Mouse (Mus musculus): Measurements from ENCODE around the gene Cib4. TPM values are rescaled to one million over a fixed set of nuclear protein-coding genes. Genes with fewer than 3 reads are reported as not detected.

Cib4 gene
- polyA plus RNA-seq, 1 experiment from 2014 or later = not detected

GRCm38 (mm10) chr5:30590231-30590630 lies 44.6 kb upstream of the Cib4 start:
- Histone ChIP-seq H3K27me3 (ENCODE audit: control insufficient read depth, insufficient read depth, low read length) (peaks cover 12% of the 10 kb centered on the region; the same call in 1 of the 2 replicates), H3K4me1 (ENCODE audit: control insufficient read depth in 2 of 2, insufficient read depth in 2 of 2, low read length in 2 of 2) (peaks cover 62 to 67% of the 10 kb centered on the region in 2 experiments), H3K4me3 (ENCODE audit: control insufficient read depth in 1 of 2, insufficient read depth in 1 of 2, low read depth in 1 of 2, low read length in 2 of 2) (peak overlapping the region in 1 of 2 experiments; percentile 3; a peak in 1 of 4 replicates), H3K9me3 (ENCODE audit: control insufficient read depth, low read length) (no peaks in the 10 kb centered on the region), H3K9ac (ENCODE audit: low read length) (no peak overlapping the region; the same call in 1 of the 2 replicates), H3K27ac (replicated peaks in 1 of 2; ENCODE audit: control insufficient read depth in 1 of 2, insufficient read depth in 1 of 2, low read depth in 2 of 2, low read length in 2 of 2) (0 out of 4 replicates have a peak overlapping the region, but pooled peaks of 1 of the 2 experiments have one; percentile 3), H3K4me2 (ENCODE audit: low read length) (peak overlapping the region; percentile 92), H3K36me3 (ENCODE audit: control insufficient read depth, insufficient read depth, low read length) (no peaks in the 10 kb centered on the region)
- 87% methylated on average over 5 of the region's 5 CpGs for WGBS
- ATAC-seq (ENCODE audit: insufficient number of reproducible peaks, insufficient read depth, low FRiP score, low read depth) = no peak

GRCm38 (mm10) chr5:30589546-30589945 lies 43.9 kb upstream of the Cib4 start:
- Histone ChIP-seq H3K27ac (replicated peaks in 1 of 2; ENCODE audit: control insufficient read depth in 1 of 2, insufficient read depth in 1 of 2, low read depth in 2 of 2, low read length in 2 of 2) (peak overlapping the region in 1 of 2 experiments; percentile 70; a peak in 1 of 4 replicates), H3K4me2 (ENCODE audit: low read length) (peak overlapping the region; percentile 92), H3K4me1 (ENCODE audit: control insufficient read depth in 2 of 2, insufficient read depth in 2 of 2, low read length in 2 of 2) (peaks cover 55 to 61% of the 10 kb centered on the region in 2 experiments)

GRCm38 (mm10) chr5:30589069-30589468 lies 43.4 kb upstream of the Cib4 start:
- Histone ChIP-seq H3K27ac (replicated peaks in 1 of 2; ENCODE audit: control insufficient read depth in 1 of 2, insufficient read depth in 1 of 2, low read depth in 2 of 2, low read length in 2 of 2) (peak overlapping the region; percentile 46 to 70), H3K9me3 (ENCODE audit: control insufficient read depth, low read length) (no peaks in the 10 kb centered on the region), H3K4me1 (ENCODE audit: control insufficient read depth in 2 of 2, insufficient read depth in 2 of 2, low read length in 2 of 2) (peaks cover 50 to 56% of the 10 kb centered on the region in 2 experiments), H3K36me3 (ENCODE audit: control insufficient read depth, insufficient read depth, low read length) (no peaks in the 10 kb centered on the region), H3K9ac (ENCODE audit: low read length) (peak overlapping the region; percentile 83), H3K4me2 (ENCODE audit: low read length) (peak overlapping the region; percentile 92), H3K4me3 (ENCODE audit: control insufficient read depth in 1 of 2, insufficient read depth in 1 of 2, low read depth in 1 of 2, low read length in 2 of 2) (peak overlapping the region; percentile 56 to 72), H3K27me3 (ENCODE audit: control insufficient read depth, insufficient read depth, low read length) (peaks cover 12% of the 10 kb centered on the region; the same call in 1 of the 2 replicates)
- no peak for ATAC-seq (ENCODE audit: insufficient number of reproducible peaks, insufficient read depth, low FRiP score, low read depth)
- 40% methylated on average over 4 of the region's 4 CpGs for WGBS

More at GRCm38 (mm10) chr5:30589546-30589945, 43.9 kb upstream of the Cib4 start:
- no peak for ATAC-seq (ENCODE audit: insufficient number of reproducible peaks, insufficient read depth, low FRiP score, low read depth)
- H3K4me3 ChIP-seq (ENCODE audit: control insufficient read depth in 1 of 2, insufficient read depth in 1 of 2, low read depth in 1 of 2, low read length in 2 of 2) = peak overlapping the region; percentile 56 to 72
- no peaks in the 10 kb centered on the region for H3K36me3 ChIP-seq (ENCODE audit: control insufficient read depth, insufficient read depth, low read length)
- peaks cover 12% of the 10 kb centered on the region; the same call in 1 of the 2 replicates for H3K27me3 ChIP-seq (ENCODE audit: control insufficient read depth, insufficient read depth, low read length)
- peak overlapping the region; percentile 83 for H3K9ac ChIP-seq (ENCODE audit: low read length)
- 61% methylated on average over 3 of the region's 3 CpGs for WGBS
- H3K9me3 ChIP-seq (ENCODE audit: control insufficient read depth, low read length) = no peaks in the 10 kb centered on the region

- Histone ChIP-seq H3K9ac (ENCODE audit: low read length) (peak overlapping the region; percentile 83), H3K27me3 (ENCODE audit: control insufficient read depth, insufficient read depth, low read length) (peaks cover 12% of the 10 kb centered on the region; the same call in 1 of the 2 replicates), H3K4me3 (ENCODE audit: control insufficient read depth in 1 of 2, insufficient read depth in 1 of 2, low read depth in 1 of 2, low read length in 2 of 2) (peak overlapping the region; percentile 56 to 72), H3K27ac (replicated peaks in 1 of 2; ENCODE audit: control insufficient read depth in 1 of 2, insufficient read depth in 1 of 2, low read depth in 2 of 2, low read length in 2 of 2) (peak overlapping the region; percentile 70 to 77), H3K9me3 (ENCODE audit: control insufficient read depth, low read length) (no peaks in the 10 kb centered on the region), H3K4me2 (ENCODE audit: low read length) (peak overlapping the region; percentile 92), H3K4me1 (ENCODE audit: control insufficient read depth in 2 of 2, insufficient read depth in 2 of 2, low read length in 2 of 2) (peaks cover 44 to 51% of the 10 kb centered on the region in 2 experiments), H3K36me3 (ENCODE audit: control insufficient read depth, insufficient read depth, low read length) (no peaks in the 10 kb centered on the region)
- ATAC-seq (ENCODE audit: insufficient number of reproducible peaks, insufficient read depth, low FRiP score, low read depth) = 0 out of 2 replicates have a peak, but pooled peaks have one; percentile 16
- WGBS = 1% methylated on average over 60 of the region's 70 CpGs
These were observed 42.8 kb upstream of the Cib4 start for GRCm38 (mm10) chr5:30588301-30588968.

GRCm38 (mm10) chr5:30587681-30588300 lies 42.2 kb upstream of the Cib4 start, which contains the start of gene Kcnk3:
Gene Kcnk3 (plus strand): TSS chr5:30588170.
- Histone ChIP-seq H3K27ac (replicated peaks in 1 of 2; ENCODE audit: control insufficient read depth in 1 of 2, insufficient read depth in 1 of 2, low read depth in 2 of 2, low read length in 2 of 2) (peak within 1 kb of the TSS; percentile 70 to 78), H3K4me1 (ENCODE audit: control insufficient read depth in 2 of 2, insufficient read depth in 2 of 2, low read length in 2 of 2) (peaks cover 43 to 51% of the 10 kb centered on the region in 2 experiments), H3K27me3 (ENCODE audit: control insufficient read depth, insufficient read depth, low read length) (peaks cover 12% of the 10 kb centered on the region; the same call in 1 of the 2 replicates), H3K4me2 (ENCODE audit: low read length) (peak within 1 kb of the TSS; percentile 92), H3K9me3 (ENCODE audit: control insufficient read depth, low read length) (no peaks in the 10 kb centered on the region), H3K4me3 (ENCODE audit: control insufficient read depth in 1 of 2, insufficient read depth in 1 of 2, low read depth in 1 of 2, low read length in 2 of 2) (peak within 1 kb of the TSS; percentile 56 to 72), H3K36me3 (ENCODE audit: control insufficient read depth, insufficient read depth, low read length) (no peaks in the 10 kb centered on the region), H3K9ac (ENCODE audit: low read length) (peak within 1 kb of the TSS; percentile 83)
- ATAC-seq (ENCODE audit: insufficient number of reproducible peaks, insufficient read depth, low FRiP score, low read depth) = peak; percentile 45
- WGBS = 1% methylated on average over 32 of the region's 54 CpGs

- H3K4me1 ChIP-seq (ENCODE audit: control insufficient read depth in 2 of 2, insufficient read depth in 2 of 2, low read length in 2 of 2) = peaks cover 41 to 50% of the 10 kb centered on the region in 2 experiments
These were observed 41.5 kb upstream of the Cib4 start for GRCm38 (mm10) chr5:30587101-30587500.

GRCm38 (mm10) chr5:30586616-30587015 lies 41.0 kb upstream of the Cib4 start:
- H3K9me3 ChIP-seq (ENCODE audit: control insufficient read depth, low read length) = no peaks in the 10 kb centered on the region
- no peak for ATAC-seq (ENCODE audit: insufficient number of reproducible peaks, insufficient read depth, low FRiP score, low read depth)
- whole genome bisulfite sequencing = 42% methylated on average over 2 of the region's 3 CpGs
- peak overlapping the region; percentile 92 for H3K4me2 ChIP-seq (ENCODE audit: low read length)
- no peak overlapping the region for H3K9ac ChIP-seq (ENCODE audit: low read length)
- H3K4me1 ChIP-seq (ENCODE audit: control insufficient read depth in 2 of 2, insufficient read depth in 2 of 2, low read length in 2 of 2) = peaks cover 41 to 50% of the 10 kb centered on the region in 2 experiments
- H3K36me3 ChIP-seq (ENCODE audit: control insufficient read depth, insufficient read depth, low read length) = no peaks in the 10 kb centered on the region
- H3K27ac ChIP-seq (replicated peaks in 1 of 2; ENCODE audit: control insufficient read depth in 1 of 2, insufficient read depth in 1 of 2, low read depth in 2 of 2, low read length in 2 of 2) = peak overlapping the region; percentile 65 to 78
- peaks cover 12% of the 10 kb centered on the region; the same call in 1 of the 2 replicates for H3K27me3 ChIP-seq (ENCODE audit: control insufficient read depth, insufficient read depth, low read length)
- no peak overlapping the region for H3K4me3 ChIP-seq (ENCODE audit: control insufficient read depth in 1 of 2, insufficient read depth in 1 of 2, low read depth in 1 of 2, low read length in 2 of 2)

More at GRCm38 (mm10) chr5:30587101-30587500, 41.5 kb upstream of the Cib4 start:
- peak; percentile 28; the same call in 1 of the 2 replicates for ATAC-seq (ENCODE audit: insufficient number of reproducible peaks, insufficient read depth, low FRiP score, low read depth)
- Histone ChIP-seq H3K36me3 (ENCODE audit: control insufficient read depth, insufficient read depth, low read length) (no peaks in the 10 kb centered on the region), H3K9ac (ENCODE audit: low read length) (peak overlapping the region; percentile 46; the same call in 1 of the 2 replicates), H3K9me3 (ENCODE audit: control insufficient read depth, low read length) (no peaks in the 10 kb centered on the region), H3K4me3 (ENCODE audit: control insufficient read depth in 1 of 2, insufficient read depth in 1 of 2, low read depth in 1 of 2, low read length in 2 of 2) (no peak overlapping the region), H3K27me3 (ENCODE audit: control insufficient read depth, insufficient read depth, low read length) (peaks cover 12% of the 10 kb centered on the region; the same call in 1 of the 2 replicates), H3K4me2 (ENCODE audit: low read length) (peak overlapping the region; percentile 92), H3K27ac (replicated peaks in 1 of 2; ENCODE audit: control insufficient read depth in 1 of 2, insufficient read depth in 1 of 2, low read depth in 2 of 2, low read length in 2 of 2) (peak overlapping the region; percentile 65 to 78)
- WGBS = 9% methylated on average over 2 of the region's 2 CpGs

Measured in heart, embryonic 14.5 days (tissue).